Mouse (Mus musculus): ENCODE measurements around the gene Med18.
"Not testable (repeated sequence)": the region's sequence is repeated elsewhere in the genome, so short reads cannot be mapped to it uniquely, and the experiment has no call there.

The Med18 gene

DNA sequence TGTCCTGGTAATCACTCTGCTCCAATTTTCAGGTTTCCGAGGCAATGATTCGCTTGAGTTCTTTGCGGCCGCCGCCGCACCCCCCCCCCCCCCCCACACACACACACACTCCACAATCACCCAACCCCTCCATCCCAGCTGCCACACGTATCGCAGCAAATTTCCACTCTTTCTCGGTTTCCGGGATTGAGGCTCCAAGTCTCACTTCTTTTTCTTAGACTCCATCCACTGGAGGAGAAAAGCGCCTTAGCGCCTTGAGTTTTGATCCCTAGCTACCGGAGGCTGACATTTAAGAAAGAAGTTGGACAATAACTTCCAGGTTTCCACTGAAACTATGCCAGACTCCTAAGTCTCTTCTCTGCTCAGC lies 42.2 kb downstream of the Med18 start:
- DNase-seq (ENCODE audit: low spot score) = no peak

DNA sequence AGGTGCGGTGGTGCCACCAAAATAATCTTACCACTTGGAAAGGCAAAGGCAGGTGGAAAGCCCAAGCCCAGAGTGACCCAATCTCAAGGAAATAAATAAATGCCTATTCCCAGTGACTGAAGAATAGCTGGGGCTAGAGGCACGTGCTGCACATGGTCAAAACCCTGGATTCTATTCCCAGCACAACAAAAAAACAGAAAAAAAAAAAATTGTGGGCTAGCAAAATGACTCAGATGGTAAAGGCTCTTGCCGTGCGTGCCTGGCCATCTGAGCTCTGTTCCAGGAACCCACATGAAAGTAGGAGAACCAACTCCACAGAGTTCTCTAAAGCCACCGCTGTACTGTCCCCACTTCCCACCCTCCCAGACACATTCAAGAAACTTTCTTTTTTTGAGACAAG lies 43.2 kb downstream of the Med18 start:
- DNase-seq (ENCODE audit: low spot score) = no peak

DNA sequence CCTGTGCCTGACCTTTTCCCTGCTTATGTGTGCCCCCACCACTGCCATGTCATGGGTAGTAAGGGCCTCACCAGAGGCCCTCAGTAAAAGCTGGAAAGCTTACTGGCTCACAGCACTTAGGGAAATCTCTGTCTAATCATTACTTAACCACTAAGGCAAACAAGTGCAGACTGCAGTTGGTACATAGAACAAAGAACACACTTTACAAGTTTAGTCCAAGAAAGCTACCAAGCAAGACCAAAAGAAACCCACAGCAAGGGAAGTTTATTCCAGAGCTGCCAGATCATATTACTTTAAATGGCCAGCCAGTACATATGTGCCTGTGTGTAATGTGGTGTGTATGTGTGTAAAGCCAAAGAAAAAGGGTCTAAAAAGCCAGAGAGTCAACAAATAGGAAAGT lies 47.8 kb downstream of the Med18 start:
- DNase-seq (ENCODE audit: low spot score) = no peak

DNA sequence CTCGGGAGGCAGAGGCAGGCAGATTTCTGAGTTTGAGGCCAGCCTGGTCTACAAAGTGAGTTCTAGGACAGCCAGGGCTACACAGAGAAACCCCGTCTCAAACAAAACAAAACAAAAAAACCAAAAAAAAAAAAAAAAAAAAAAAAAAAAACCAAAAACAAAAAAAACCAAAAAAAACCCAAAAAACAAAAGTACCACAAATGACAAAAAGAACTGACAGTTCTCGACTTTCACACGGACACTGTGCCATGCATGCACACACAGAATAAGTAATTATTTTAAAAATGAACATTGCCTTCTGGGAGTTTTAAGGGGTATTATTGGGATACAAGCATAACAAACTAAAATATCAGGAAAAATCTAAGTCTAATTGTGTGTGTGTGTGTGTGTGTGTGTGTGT lies 50.5 kb downstream of the Med18 start:
- DNase-seq (ENCODE audit: low spot score) = not testable (repeated sequence)

DNA sequence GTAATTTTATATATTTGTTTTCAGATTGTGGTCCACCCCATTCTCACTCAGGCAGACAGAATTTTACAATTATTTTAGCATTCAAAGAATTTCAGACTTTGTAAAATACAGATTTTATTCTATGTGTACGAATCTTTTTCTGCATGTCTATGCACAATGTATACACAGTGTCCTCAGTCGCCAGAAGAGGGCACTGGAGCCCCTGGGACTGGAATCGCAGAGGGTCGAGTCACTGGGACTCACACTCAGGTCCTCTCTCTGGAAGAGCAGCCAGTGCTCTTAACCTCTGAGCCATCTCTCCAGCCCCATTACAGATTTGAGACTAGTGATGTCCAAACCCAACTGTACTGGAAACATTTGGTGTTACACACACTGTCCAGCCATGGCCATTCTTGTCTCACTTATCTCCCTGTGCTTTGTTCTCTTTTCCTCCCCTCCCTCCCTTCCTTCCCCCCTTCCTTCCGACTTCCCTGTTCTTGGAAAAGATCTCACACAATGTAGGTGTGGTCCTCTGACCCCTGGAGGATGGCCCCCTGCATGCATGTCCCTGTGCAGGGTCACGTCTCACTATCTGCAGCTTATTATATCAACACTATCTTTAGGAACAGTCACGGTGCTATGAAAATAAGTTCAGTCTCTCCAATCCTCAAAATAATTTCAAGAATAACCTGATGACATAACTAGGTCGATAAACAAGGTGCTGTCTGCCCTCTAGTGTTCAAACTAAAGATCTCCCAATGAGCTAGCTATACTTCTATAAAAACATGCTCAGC lies 52.2 kb downstream of the Med18 start:
- peak; percentile 62 for DNase-seq (ENCODE audit: low spot score)

DNA sequence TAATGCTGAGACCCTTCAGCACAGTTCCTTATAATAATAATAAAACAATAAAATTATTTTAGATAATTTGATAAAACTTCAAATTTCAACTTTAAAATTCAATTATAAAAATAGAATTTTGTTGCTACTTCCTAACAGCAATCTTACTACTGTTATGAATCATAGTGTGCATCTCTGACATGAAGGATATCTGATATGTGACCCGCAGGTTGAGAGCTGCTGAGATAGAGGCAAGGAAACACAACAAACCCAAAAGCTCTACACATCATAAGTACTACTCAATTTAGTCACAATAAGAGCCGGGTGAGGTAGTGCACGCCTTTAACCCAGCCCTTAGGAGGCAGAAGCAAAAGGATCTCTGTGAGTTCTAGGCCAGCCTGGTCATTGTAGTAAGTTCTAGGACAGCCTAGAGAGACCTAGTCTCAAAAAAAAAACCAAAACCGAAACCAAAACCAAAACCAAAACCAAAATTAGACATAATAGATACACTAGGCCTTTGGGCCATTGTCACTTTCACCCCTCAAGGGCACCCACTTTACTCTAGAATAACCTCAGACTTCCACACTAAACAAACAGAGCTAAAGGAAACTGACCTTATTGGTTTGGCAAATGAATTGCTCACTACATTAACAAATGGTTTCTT lies 54.0 kb downstream of the Med18 start:
- no peak for DNase-seq (ENCODE audit: low spot score)
